Comparison of ENCODE assay signal across 26 mouse cellular contexts in genomic region chr19:36682560-36682959, GRCm38 (mm10). TPM values are rescaled to one million over a fixed set of nuclear protein-coding genes. Genes with fewer than 3 reads are reported as not detected.
DNase-seq lines count a peak whose midpoint lies in the region; ATAC-seq lines count a peak whose summit lies in the region.
"Had no signal": no experiment of that assay in that cellular context is flagged by ENCODE, and none has a peak within 500 bp of the region (broad histone marks: within the 10 kb centered on the region; RNA-seq: fewer than 3 reads in every experiment).

No protein-coding gene starts in this region.

- DNase-seq in gastrocnemius, adult 18-20 months (ENCODE audit: low spot score), result peak; percentile 73
- no peak for DNase-seq in gastrocnemius, adult 8-10 months (ENCODE audit: low spot score in 2 of 2)
- no peak for DNase-seq in limb, embryonic 10.5 days (ENCODE audit: low spot score)
- DNase-seq in Muller cell, postnatal 12 days (ENCODE audit: inconsistent ontology term), result no peak
- DNase-seq in right cerebral cortex, adult 18-20 months, result no peak
- DNase-seq: adrenal gland, postnatal 36 days; cerebellum, adult 2 months; layer of hippocampus, postnatal 36 days; liver, postnatal 0 days; lung, postnatal 10 days; right cerebral cortex, postnatal 14 days; thymus, adult 2 months had no signal

- H3K4me3 ChIP-seq in limb, embryonic 13.5 days, result no peak overlapping the region
- no peak overlapping the region for H3K4me3 ChIP-seq in limb, embryonic 10.5 days
- no peak overlapping the region for H3K4me3 ChIP-seq in heart, embryonic 14.5 days (ENCODE audit: control insufficient read depth in 1 of 2, insufficient read depth in 1 of 2, low read depth in 1 of 2, low read length in 2 of 2)
- H3K4me3 ChIP-seq in limb, embryonic 15.5 days, result no peak overlapping the region
- H3K4me3 ChIP-seq: erythroblast, embryonic 14.5 days; hindbrain, embryonic 10.5 days; midbrain, embryonic 15.5 days; myocyte had no signal

- H3K4me2 ChIP-seq in limb, embryonic 13.5 days (replicated peaks), result no peak overlapping the region
- peak overlapping the region; percentile 39 for H3K4me2 ChIP-seq in heart, embryonic 14.5 days (ENCODE audit: low read length)
- no peak overlapping the region for H3K4me2 ChIP-seq in limb, embryonic 15.5 days
- H3K4me2 ChIP-seq: midbrain, embryonic 15.5 days had no signal

- peaks cover 25% of the 10 kb centered on the region for H3K4me1 ChIP-seq in limb, embryonic 13.5 days
- H3K4me1 ChIP-seq in limb, embryonic 10.5 days, result peaks cover 7% of the 10 kb centered on the region
- peaks cover 39 to 72% of the 10 kb centered on the region in 2 experiments for H3K4me1 ChIP-seq in heart, embryonic 14.5 days (ENCODE audit: control insufficient read depth in 2 of 2, insufficient read depth in 2 of 2, low read length in 2 of 2)
- peaks cover 26% of the 10 kb centered on the region for H3K4me1 ChIP-seq in limb, embryonic 15.5 days

- no peaks in the 10 kb centered on the region for H3K27me3 ChIP-seq in limb, embryonic 13.5 days
- no peaks in the 10 kb centered on the region for H3K27me3 ChIP-seq in limb, embryonic 10.5 days (ENCODE audit: low read depth, poor library complexity, severe bottlenecking)
- H3K27me3 ChIP-seq in heart, embryonic 14.5 days (ENCODE audit: control insufficient read depth, insufficient read depth, low read length), result no peaks in the 10 kb centered on the region
- H3K27me3 ChIP-seq in limb, embryonic 15.5 days, result no peaks in the 10 kb centered on the region
- H3K27me3 ChIP-seq: midbrain, embryonic 15.5 days had no signal

- no peak overlapping the region for H3K9ac ChIP-seq in limb, embryonic 13.5 days
- peak overlapping the region; percentile 67 for H3K9ac ChIP-seq in heart, embryonic 14.5 days (ENCODE audit: low read length)
- no peak overlapping the region for H3K9ac ChIP-seq in limb, embryonic 15.5 days
- H3K9ac ChIP-seq: liver, postnatal 0 days; midbrain, embryonic 15.5 days had no signal

- peak; percentile 13; the same call in 1 of the 2 replicates for ATAC-seq in limb, embryonic 13.5 days (ENCODE audit: low FRiP score, low read depth)
- peak; percentile 85 for ATAC-seq in heart, embryonic 14.5 days (ENCODE audit: insufficient number of reproducible peaks, insufficient read depth, low FRiP score, low read depth)
- 0 out of 2 replicates have a peak, but pooled peaks have one; percentile 20 for ATAC-seq in limb, embryonic 15.5 days (ENCODE audit: insufficient number of reproducible peaks, low FRiP score, low TSS enrichment, low read depth)
- ATAC-seq: CD4-positive, CD25-positive, alpha-beta regulatory T cell, adult 4 months; forebrain, embryonic 14.5 days; hindbrain, postnatal 0 days; intestine, postnatal 0 days; liver, postnatal 0 days; midbrain, embryonic 15.5 days had no signal

- 72% methylated on average over 2 of the region's 2 CpGs for WGBS in limb, embryonic 13.5 days
- 78% methylated on average over 2 of the region's 2 CpGs for WGBS in limb, embryonic 10.5 days
- WGBS in heart, embryonic 14.5 days, result 15% methylated on average over 2 of the region's 2 CpGs
- WGBS in limb, embryonic 15.5 days, result 68% methylated on average over 2 of the region's 2 CpGs

- no peaks in the 10 kb centered on the region for H3K36me3 ChIP-seq in limb, embryonic 13.5 days
- no peaks in the 10 kb centered on the region for H3K36me3 ChIP-seq in limb, embryonic 10.5 days
- no peaks in the 10 kb centered on the region for H3K36me3 ChIP-seq in heart, embryonic 14.5 days (ENCODE audit: control insufficient read depth, insufficient read depth, low read length)
- no peaks in the 10 kb centered on the region for H3K36me3 ChIP-seq in limb, embryonic 15.5 days
- H3K36me3 ChIP-seq: G1E; hindbrain, embryonic 10.5 days; midbrain, embryonic 15.5 days had no signal

- no peaks in the 10 kb centered on the region for H3K9me3 ChIP-seq in limb, embryonic 13.5 days
- H3K9me3 ChIP-seq in limb, embryonic 10.5 days (replicated peaks), result no peaks in the 10 kb centered on the region
- H3K9me3 ChIP-seq in heart, embryonic 14.5 days (ENCODE audit: control insufficient read depth, low read length), result no peaks in the 10 kb centered on the region
- H3K9me3 ChIP-seq in limb, embryonic 15.5 days, result no peaks in the 10 kb centered on the region
- H3K9me3 ChIP-seq: G1E; hindbrain, embryonic 10.5 days; midbrain, embryonic 15.5 days had no signal

- H3K27ac ChIP-seq in limb, embryonic 13.5 days, result no peak overlapping the region
- H3K27ac ChIP-seq in limb, embryonic 10.5 days, result no peak overlapping the region
- peak overlapping the region; percentile 96 to 97 for H3K27ac ChIP-seq in heart, embryonic 14.5 days (replicated peaks in 1 of 2; ENCODE audit: control insufficient read depth in 1 of 2, insufficient read depth in 1 of 2, low read depth in 2 of 2, low read length in 2 of 2)
- no peak overlapping the region for H3K27ac ChIP-seq in limb, embryonic 15.5 days
- H3K27ac ChIP-seq: hindbrain, embryonic 10.5 days; hindbrain, postnatal 0 days; kidney, postnatal 0 days; midbrain, embryonic 15.5 days had no signal

RNA-seq across cellular contexts. Expression of gene Ppp1r3c, which starts 53.9 kb away (rescaled TPM):
- 100 to 1,000 TPM; 493 to 680 TPM for total RNA-seq in gastrocnemius, adult 18-20 months (2021)
- total RNA-seq in gastrocnemius, adult 8-10 months (2022), result 100 to 1,000 TPM; 231 to 631 (median 418) TPM
- 8.9 and 11.4 TPM in 2 replicates for polyA plus RNA-seq in limb, embryonic 13.5 days (2015; fragmentation: Nextera tagmentation; extraction: Ambion mirVana)
- 1.2 and 1.8 TPM in 2 replicates for polyA plus RNA-seq in limb, embryonic 10.5 days (2016; fragmentation: Nextera tagmentation; extraction: Ambion mirVana)
- polyA plus RNA-seq in heart, embryonic 14.5 days (2014; fragmentation: Nextera tagmentation; extraction: Ambion mirVana), result 106 and 113 TPM in 2 replicates
- 20.6 and 21.4 TPM in 2 replicates for polyA plus RNA-seq in limb, embryonic 15.5 days (2015; fragmentation: Nextera tagmentation; extraction: Ambion mirVana)
- total RNA-seq: megakaryocyte, adult 5-6 weeks had no signal
- polyA plus RNA-seq: CD4-positive, CD25-positive, alpha-beta regulatory T cell, adult 4 months; erythroblast, embryonic 14.5 days; G1E; myocyte had no signal

Comparison
In these comparisons a context has a peak if more than half of its experiments do, and no peak if none do; other contexts are left out.
1. ATAC-seq: peak in every context shown above with its lines; median percentile 85 in heart, embryonic 14.5 days; 20 in limb, embryonic 15.5 days; 13 in limb, embryonic 13.5 days.
2. H3K27ac ChIP-seq: peak in heart, embryonic 14.5 days (2 of 2); none in limb, embryonic 13.5 days (single experiment), limb, embryonic 10.5 days (single experiment) and limb, embryonic 15.5 days (single experiment).